Mouse (Mus musculus) heart, postnatal 0 days (tissue): ENCODE measurements around the gene S100a6.

Experiments
- CTCF ChIP-seq: IDR thresholded peaks from 2 replicates; pipeline ENCODE4 v1.5.1; 2016; ENCODE audit warnings: antibody characterized with exemption, control low read depth, low read depth
- EP300 ChIP-seq: IDR thresholded peaks from 2 replicates; pipeline ENCODE4 v1.6.1; 2016; ENCODE audit warnings: antibody characterized with exemption, low read depth

DNA sequence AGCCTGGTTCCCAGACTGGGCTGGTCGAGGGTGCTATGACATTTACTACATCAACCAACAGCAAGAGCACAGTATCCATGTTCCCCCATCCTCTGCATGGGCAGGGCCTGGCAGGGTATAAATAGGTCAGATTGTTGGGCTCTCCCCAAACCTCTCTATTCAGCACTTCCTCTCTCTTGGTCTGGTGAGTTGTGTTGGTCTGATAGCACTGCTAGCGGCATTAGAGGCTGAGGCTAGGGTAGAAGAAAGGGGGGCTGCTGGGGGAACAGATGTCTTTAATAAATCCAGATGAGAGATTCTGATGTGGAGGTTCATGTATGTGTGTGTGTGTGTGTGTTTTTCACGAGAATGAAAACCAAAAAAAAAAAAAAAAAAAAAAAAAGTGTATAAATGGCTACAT, 9.1 kb upstream of the S100a6 start, which contains the start of gene S100a4:
- TF ChIP-seq CTCF (no peak), EP300 (no peak)
